Mouse (Mus musculus) skeletal muscle tissue, adult 2 months (tissue): ENCODE results near the gene Myo19.
A peak's percentile ranks its signal among the peaks of the same experiment; 100 is the strongest.

Experiments
- DNase-seq: peaks from one replicate; pipeline ENCODE4 v3.0.0-alpha.2; 2012; ENCODE audit warnings: low read depth, low spot score

Myo19 gene

GRCm38 (mm10) chr11:84886236-84886635 is 6.3 kb downstream of the Myo19 start:
- DNase-seq, result no peak

- no peak for DNase-seq
Measured at GRCm38 (mm10) chr11:84886767-84887511, 7.0 kb downstream of the Myo19 start.

GRCm38 (mm10) chr11:84888025-84888424 is 8.1 kb downstream of the Myo19 start:
- no peak for DNase-seq

- DNase-seq, result no peak
Measured at GRCm38 (mm10) chr11:84889492-84889891, 9.5 kb downstream of the Myo19 start.

- DNase-seq, result no peak
Measured at GRCm38 (mm10) chr11:84891705-84892104, 11.8 kb downstream of the Myo19 start.

GRCm38 (mm10) chr11:84893113-84893512 is 13.2 kb downstream of the Myo19 start:
- no peak for DNase-seq

- no peak for DNase-seq
Measured at GRCm38 (mm10) chr11:84904597-84905144, 24.7 kb downstream of the Myo19 start.

- DNase-seq, result no peak
Measured at GRCm38 (mm10) chr11:84907081-84907480, 27.1 kb downstream of the Myo19 start.

- no peak for DNase-seq
Measured at GRCm38 (mm10) chr11:84908480-84908879, 28.5 kb downstream of the Myo19 start.

GRCm38 (mm10) chr11:84910411-84910810 is 30.5 kb downstream of the Myo19 start:
- no peak for DNase-seq

GRCm38 (mm10) chr11:84914673-84915072 is 34.7 kb downstream of the Myo19 start:
- no peak for DNase-seq

GRCm38 (mm10) chr11:84916053-84916702 is 36.2 kb downstream of the Myo19 start, which contains the start of gene Znhit3:
Znhit3 (minus strand) TSS chr11:84916366.
- DNase-seq, result peak; percentile 83

- no peak for DNase-seq
Measured at GRCm38 (mm10) chr11:84916703-84917300, 36.9 kb downstream of the Myo19 start.

GRCm38 (mm10) chr11:84918425-84918824 is 38.5 kb downstream of the Myo19 start:
- peak; percentile 65 for DNase-seq

- no peak for DNase-seq
Measured at GRCm38 (mm10) chr11:84919276-84919675, 39.3 kb downstream of the Myo19 start.

GRCm38 (mm10) chr11:84919951-84920350 is 40.0 kb downstream of the Myo19 start:
- no peak for DNase-seq

- DNase-seq, result no peak
Measured at GRCm38 (mm10) chr11:84920981-84921380, 41.0 kb downstream of the Myo19 start.

- no peak for DNase-seq
Measured at GRCm38 (mm10) chr11:84932261-84932660, 52.3 kb downstream of the Myo19 start.

GRCm38 (mm10) chr11:84939508-84940053 is 59.6 kb downstream of the Myo19 start:
- no peak for DNase-seq

GRCm38 (mm10) chr11:84940140-84940539 is 60.2 kb downstream of the Myo19 start:
- DNase-seq, result no peak

- no peak for DNase-seq
Measured at GRCm38 (mm10) chr11:84943948-84944347, 64.0 kb downstream of the Myo19 start.
